Mouse (Mus musculus) layer of hippocampus, adult 6 months (tissue): ENCODE results near the gene Blcap. TPM values are rescaled to one million over a fixed set of nuclear protein-coding genes. Genes with fewer than 3 reads are reported as not detected.

Source experiments
- long read RNA-seq, 2 experiments: library from polyadenylated mRNA; unstranded; transcript quantifications; one replicate each; pipeline ENCODE4 v2.0.0; 2019 to 2020
- microRNA-seq: library from miRNA; unstranded; fragments of <30 nt; microRNA quantifications from one replicate; pipeline ENCODE4 v1.2.0, GENCODE M21; 2020
- polyA plus RNA-seq: library from polyadenylated mRNA; unstranded; fragments of <200 nt; fragmentation: Nextera tagmentation; gene quantifications from 2 replicates; pipeline ENCODE4 v1.2.3, GENCODE M21; 2021

Gene Blcap
- polyA plus RNA-seq, result 132 and 135 TPM in 2 replicates
- long read RNA-seq, experiment 1, transcript Blcap-202 (2 exons, 2,056 nt), result major isoform, 297 of 337 reads
- long read RNA-seq, experiment 1, transcript Blcap-201 (2 exons, 2,108 nt), result minor isoform, 7 of 337 reads
- long read RNA-seq, experiment 1, partial matches to known transcripts, result 0 of 337 reads
- long read RNA-seq, experiment 1, other reads (novel, unspliced or antisense), result 31 of 337 reads
- long read RNA-seq, experiment 2, transcript Blcap-201 (2 exons, 2,108 nt), result minor isoform, 31 of 1,152 reads
- long read RNA-seq, experiment 2, transcript Blcap-202 (2 exons, 2,056 nt), result major isoform, 1,079 of 1,152 reads
- long read RNA-seq, experiment 2, partial matches to known transcripts, result 0 of 1,152 reads
- long read RNA-seq, experiment 2, other reads (novel, unspliced or antisense), result 39 of 1,152 reads

GRCm38 (mm10) chr2:157571224-157571832 lies at the start of gene Blcap:
Gene Blcap (minus strand): TSS chr2:157571274.

GRCm38 (mm10) chr2:157559858-157560257 lies 11.2 kb downstream of the Blcap start, which contains the start of gene Nnat:
Gene Nnat (plus strand): TSS chr2:157560078.

Small RNAs within 50 kb of the gene (microRNA-seq; reads per million reads assigned to microRNA genes)
- not detected for gene Gm23134

Other genes with a start within 250 kb of the Blcap start
- 0.34 and 0.92 TPM in 2 replicates for gene Ghrh, start 223.8 kb downstream of the Blcap start, polyA plus RNA-seq
- 99.7 and 105 TPM in 2 replicates for gene Manbal, start 203.7 kb downstream of the Blcap start, polyA plus RNA-seq
- gene Src, start 152.8 kb downstream of the Blcap start, polyA plus RNA-seq, result 18.0 and 21.3 TPM in 2 replicates
- gene Nnat, start 11.2 kb downstream of the Blcap start, polyA plus RNA-seq, result 281 and 312 TPM in 2 replicates
- gene Ctnnbl1, start 166.1 kb upstream of the Blcap start, polyA plus RNA-seq, result 34.8 and 41.9 TPM in 2 replicates